Mouse (Mus musculus) liver, embryonic 15.5 days (tissue): ENCODE data around the gene Mlycd. TPM values are rescaled to one million over a fixed set of nuclear protein-coding genes. Genes with fewer than 3 reads are reported as not detected.
A peak's percentile ranks its signal among the peaks of the same experiment; 100 is the strongest.

ENCODE experiments used
- ATAC-seq: fragments of 200-750 bp; cut with Nextera tagmentation; 2 replicates; pipeline ENCODE4 v1.8.0; 2017; ENCODE audit warnings: moderate number of reproducible peaks, mild to moderate bottlenecking, moderate library complexity; ENCODE audit not compliant: insufficient read depth
- H3K27ac ChIP-seq: fragments of 300-500 bp; sonication (generic); replicated peaks from 2 replicates; pipeline ENCODE4 v1.5.1; 2015; ENCODE audit warnings: mild to moderate bottlenecking, inconsistent platforms
- H3K27me3 ChIP-seq: fragments of 300-500 bp; sonication (generic); 2 replicates; pipeline ENCODE4 v1.6.1; 2015; ENCODE audit warnings: mild to moderate bottlenecking, inconsistent platforms
- H3K36me3 ChIP-seq: fragments of 300-500 bp; sonication (generic); replicated peaks from 2 replicates; pipeline ENCODE4 v1.6.1; 2015; ENCODE audit warnings: moderate library complexity, mild to moderate bottlenecking, inconsistent platforms
- H3K4me1 ChIP-seq: fragments of 300-500 bp; sonication (generic); replicated peaks from 2 replicates; pipeline ENCODE4 v1.6.1; 2015; ENCODE audit warnings: inconsistent platforms
- H3K4me2 ChIP-seq: fragments of 300-500 bp; sonication (generic); 2 replicates; pipeline ENCODE4 v1.6.1; 2015; ENCODE audit warnings: moderate library complexity, mild to moderate bottlenecking, inconsistent platforms
- H3K4me3 ChIP-seq: fragments of 300-500 bp; sonication (generic); replicated peaks from 2 replicates; pipeline ENCODE4 v1.5.1; 2015; ENCODE audit warnings: mild to moderate bottlenecking, inconsistent platforms
- H3K9ac ChIP-seq: fragments of 300-500 bp; sonication (generic); 2 replicates; pipeline ENCODE4 v1.6.1; 2015; ENCODE audit warnings: moderate library complexity, mild to moderate bottlenecking, inconsistent platforms
- H3K9me3 ChIP-seq: fragments of 300-500 bp; sonication (generic); replicated peaks from 2 replicates; pipeline ENCODE4 v1.6.1; 2016; ENCODE audit warnings: inconsistent platforms
- WGBS: fragments of 180-500 bp; shearing (Covaris S2); methylation state at CpG from one replicate; pipeline ENCODE4 v1.1.7; 2015; ENCODE audit warnings: mixed read lengths; ENCODE audit not compliant: insufficient replicate concordance; 5-methylcytosine and 5-hydroxymethylcytosine counted together
- polyA plus RNA-seq: library from polyadenylated mRNA; unstranded; fragments of >200 nt; fragmentation: Nextera tagmentation; extraction: Ambion mirVana; gene quantifications from 2 replicates; pipeline ENCODE4 v1.2.1, GENCODE M21; 2015

Gene Mlycd
- polyA plus RNA-seq, 1 experiment from 2014 or later: 11.5 TPM

- WGBS: 73% methylated on average over 13 of the region's 13 CpGs
- Histone ChIP-seq H3K27me3 (no peaks in the 10 kb centered on the region), H3K36me3 (no peaks in the 10 kb centered on the region), H3K4me3 (no peak within 1 kb of the TSS), H3K4me1 (peaks cover 69% of the 10 kb centered on the region), H3K4me2 (no peak within 1 kb of the TSS; the same call in 1 of the 2 replicates), H3K9me3 (no peaks in the 10 kb centered on the region), H3K9ac (no peak within 1 kb of the TSS), H3K27ac (peak within 1 kb of the TSS; percentile 59)
- ATAC-seq: no peak
These were observed 39.0 kb downstream of the Mlycd start, which contains the start of gene Osgin1 for GRCm38 (mm10) chr8:119433582-119434174. Osgin1 (plus strand) TSS chr8:119434124.

GRCm38 (mm10) chr8:119434569-119434968, 39.9 kb downstream of the Mlycd start:
- Histone ChIP-seq H3K9ac (no peak overlapping the region), H3K36me3 (no peaks in the 10 kb centered on the region), H3K27me3 (no peaks in the 10 kb centered on the region), H3K9me3 (no peaks in the 10 kb centered on the region), H3K4me1 (peaks cover 60% of the 10 kb centered on the region), H3K27ac (no peak overlapping the region), H3K4me3 (no peak overlapping the region), H3K4me2 (no peak overlapping the region)
- ATAC-seq: no peak
- 56% methylated on average over 6 of the region's 6 CpGs for WGBS

GRCm38 (mm10) chr8:119435527-119435926, 40.8 kb downstream of the Mlycd start:
- no peak overlapping the region for H3K4me2 ChIP-seq
- H3K27me3 ChIP-seq: no peaks in the 10 kb centered on the region
- no peaks in the 10 kb centered on the region for H3K9me3 ChIP-seq
- no peak for ATAC-seq
- H3K36me3 ChIP-seq: no peaks in the 10 kb centered on the region
- H3K9ac ChIP-seq: no peak overlapping the region
- no peak overlapping the region for H3K4me3 ChIP-seq
- WGBS: 64% methylated on average over 7 of the region's 7 CpGs
- peaks cover 59% of the 10 kb centered on the region for H3K4me1 ChIP-seq
- no peak overlapping the region for H3K27ac ChIP-seq

- no peaks in the 10 kb centered on the region for H3K9me3 ChIP-seq
- H3K4me3 ChIP-seq: no peak overlapping the region
- no peaks in the 10 kb centered on the region for H3K27me3 ChIP-seq
- H3K9ac ChIP-seq: 0 out of 2 replicates have a peak overlapping the region, but pooled peaks have one; percentile 25
- H3K27ac ChIP-seq: peak overlapping the region; percentile 48; the same call in 1 of the 2 replicates
- peaks cover 4% of the 10 kb centered on the region; the same call in 1 of the 2 replicates for H3K36me3 ChIP-seq
- H3K4me2 ChIP-seq: peak overlapping the region; percentile 51
- WGBS: 58% methylated on average over 10 of the region's 10 CpGs
- no peak for ATAC-seq
- H3K4me1 ChIP-seq: peaks cover 59% of the 10 kb centered on the region
These were observed 41.7 kb downstream of the Mlycd start for GRCm38 (mm10) chr8:119436331-119436730.

GRCm38 (mm10) chr8:119436933-119437332, 42.3 kb downstream of the Mlycd start:
- peaks cover 58% of the 10 kb centered on the region for H3K4me1 ChIP-seq
- peak; percentile 42 for ATAC-seq
- H3K36me3 ChIP-seq: peaks cover 7% of the 10 kb centered on the region
- H3K27ac ChIP-seq: peak overlapping the region; percentile 62
- 4% methylated on average over 9 of the region's 9 CpGs for WGBS
- H3K4me3 ChIP-seq: peak overlapping the region; percentile 55
- H3K9ac ChIP-seq: peak overlapping the region; percentile 30; the same call in 1 of the 2 replicates
- H3K9me3 ChIP-seq: no peaks in the 10 kb centered on the region
- H3K4me2 ChIP-seq: peak overlapping the region; percentile 51
- no peaks in the 10 kb centered on the region for H3K27me3 ChIP-seq

- H3K9ac ChIP-seq: peak overlapping the region; percentile 30; the same call in 1 of the 2 replicates
- H3K36me3 ChIP-seq: peaks cover 12% of the 10 kb centered on the region
- H3K27ac ChIP-seq: peak overlapping the region; percentile 62
- H3K4me1 ChIP-seq: peaks cover 55% of the 10 kb centered on the region
- 55% methylated on average over 11 of the region's 11 CpGs for WGBS
- peak overlapping the region; percentile 51 for H3K4me2 ChIP-seq
- H3K4me3 ChIP-seq: peak overlapping the region; percentile 55
- no peaks in the 10 kb centered on the region for H3K9me3 ChIP-seq
- H3K27me3 ChIP-seq: no peaks in the 10 kb centered on the region
- no peak for ATAC-seq
These were observed 42.8 kb downstream of the Mlycd start for GRCm38 (mm10) chr8:119437506-119437905.

- Histone ChIP-seq H3K9ac (no peak overlapping the region), H3K27ac (no peak overlapping the region), H3K27me3 (no peaks in the 10 kb centered on the region), H3K4me3 (peak overlapping the region; percentile 55), H3K36me3 (peaks cover 25% of the 10 kb centered on the region), H3K4me2 (peak overlapping the region; percentile 51), H3K9me3 (no peaks in the 10 kb centered on the region), H3K4me1 (peaks cover 46% of the 10 kb centered on the region)
- 62% methylated on average over 6 of the region's 6 CpGs for WGBS
- ATAC-seq: no peak
These were observed 44.2 kb downstream of the Mlycd start for GRCm38 (mm10) chr8:119438876-119439275.

- Histone ChIP-seq H3K27ac (no peak overlapping the region), H3K4me2 (peak overlapping the region; percentile 51), H3K4me3 (peak overlapping the region; percentile 55), H3K9ac (0 out of 2 replicates have a peak overlapping the region, but pooled peaks have one; percentile 6), H3K4me1 (peaks cover 41% of the 10 kb centered on the region), H3K9me3 (no peaks in the 10 kb centered on the region), H3K36me3 (peaks cover 26% of the 10 kb centered on the region), H3K27me3 (no peaks in the 10 kb centered on the region)
- WGBS: 58% methylated on average over 2 of the region's 2 CpGs
- ATAC-seq: no peak
These were observed 44.7 kb downstream of the Mlycd start for GRCm38 (mm10) chr8:119439424-119439823.

- peaks cover 30% of the 10 kb centered on the region for H3K36me3 ChIP-seq
- H3K27me3 ChIP-seq: no peaks in the 10 kb centered on the region
- peak overlapping the region; percentile 55 for H3K4me3 ChIP-seq
- no peaks in the 10 kb centered on the region for H3K9me3 ChIP-seq
- H3K4me1 ChIP-seq: peaks cover 38% of the 10 kb centered on the region
- H3K4me2 ChIP-seq: peak overlapping the region; percentile 51
- 66% methylated on average over 7 of the region's 7 CpGs for WGBS
- H3K9ac ChIP-seq: 0 out of 2 replicates have a peak overlapping the region, but pooled peaks have one; percentile 6
- ATAC-seq: no peak
- H3K27ac ChIP-seq: no peak overlapping the region
These were observed 45.2 kb downstream of the Mlycd start for GRCm38 (mm10) chr8:119439893-119440249.

GRCm38 (mm10) chr8:119440250-119440951, 45.7 kb downstream of the Mlycd start:
- peaks cover 5% of the 10 kb centered on the region; the same call in 1 of the 2 replicates for H3K27me3 ChIP-seq
- peaks cover 32% of the 10 kb centered on the region for H3K4me1 ChIP-seq
- 22% methylated on average over 16 of the region's 16 CpGs for WGBS
- H3K9ac ChIP-seq: 0 out of 2 replicates have a peak overlapping the region, but pooled peaks have one; percentile 6
- peaks cover 34% of the 10 kb centered on the region for H3K36me3 ChIP-seq
- H3K4me3 ChIP-seq: peak overlapping the region; percentile 55; the same call in 1 of the 2 replicates
- no peak; the same call in 1 of the 2 replicates for ATAC-seq
- H3K27ac ChIP-seq: 0 out of 2 replicates have a peak overlapping the region, but pooled peaks have one; percentile 14
- peak overlapping the region; percentile 51 for H3K4me2 ChIP-seq
- H3K9me3 ChIP-seq: no peaks in the 10 kb centered on the region

GRCm38 (mm10) chr8:119440952-119441270, 46.2 kb downstream of the Mlycd start:
- no peak overlapping the region for H3K9ac ChIP-seq
- ATAC-seq: no peak; the same call in 1 of the 2 replicates
- peaks cover 30% of the 10 kb centered on the region for H3K4me1 ChIP-seq
- no peak overlapping the region for H3K27ac ChIP-seq
- H3K27me3 ChIP-seq: peaks cover 10% of the 10 kb centered on the region
- H3K36me3 ChIP-seq: peaks cover 34% of the 10 kb centered on the region
- H3K4me3 ChIP-seq: no peak overlapping the region
- 43% methylated on average over 1 of the region's 1 CpGs for WGBS
- peak overlapping the region; percentile 51; the same call in 1 of the 2 replicates for H3K4me2 ChIP-seq
- no peaks in the 10 kb centered on the region for H3K9me3 ChIP-seq
